Mouse (Mus musculus) brown adipose tissue, adult 24 weeks (tissue): ENCODE measurements around the gene Rspo4. TPM values are rescaled to one million over a fixed set of nuclear protein-coding genes. Genes with fewer than 3 reads are reported as not detected.
A peak's percentile ranks its signal among the peaks of the same experiment; 100 is the strongest.

Experiments
- H3K27ac ChIP-seq: fragments of 200-500 bp; replicated peaks from 2 replicates; pipeline ENCODE4 v1.5.1; 2012; ENCODE audit warnings: low read depth, mild to moderate bottlenecking, low read length
- H3K4me1 ChIP-seq: fragments of 200-500 bp; 2 replicates; pipeline ENCODE4 v1.6.1; 2012; ENCODE audit warnings: low read length, mixed read lengths; ENCODE audit not compliant: control insufficient read depth, insufficient read depth, insufficient read length
- H3K4me3 ChIP-seq: fragments of 200-500 bp; 2 replicates; pipeline ENCODE4 v1.5.1; 2012; ENCODE audit warnings: low read depth, mild to moderate bottlenecking, low read length, moderate library complexity; ENCODE audit not compliant: insufficient read depth
- polyA plus RNA-seq: library from polyadenylated mRNA; stranded (reverse); fragments of >200 nt; gene quantifications from 2 replicates; pipeline ENCODE4 v1.2.4, GENCODE M21; 2012; ENCODE audit not compliant: missing spikeins, insufficient read depth, insufficient read length

The Rspo4 gene
- polyA plus RNA-seq, 1 experiment, result 6.7 TPM

DNA sequence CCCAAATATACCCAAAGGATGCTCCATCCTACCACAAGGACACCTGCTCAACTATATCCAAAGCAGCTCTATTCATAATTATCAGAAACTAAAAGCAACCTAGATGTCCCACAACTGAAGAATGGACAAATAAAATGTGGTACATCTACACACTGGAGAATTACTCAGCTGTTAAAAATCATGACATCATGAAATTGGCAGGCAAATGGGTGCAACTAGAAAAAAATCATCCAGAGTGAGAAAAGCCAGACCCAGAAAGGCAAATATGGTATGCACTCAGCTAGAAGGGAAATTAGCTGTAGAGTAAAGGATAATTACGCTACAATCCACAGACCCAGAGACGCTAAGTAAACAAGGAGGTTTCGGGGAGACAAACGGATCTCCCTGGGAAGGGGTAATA is 58.1 kb downstream of the Rspo4 start:
- Histone ChIP-seq H3K4me1 (no peaks in the 10 kb centered on the region), H3K4me3 (no peak overlapping the region), H3K27ac (no peak overlapping the region)

DNA sequence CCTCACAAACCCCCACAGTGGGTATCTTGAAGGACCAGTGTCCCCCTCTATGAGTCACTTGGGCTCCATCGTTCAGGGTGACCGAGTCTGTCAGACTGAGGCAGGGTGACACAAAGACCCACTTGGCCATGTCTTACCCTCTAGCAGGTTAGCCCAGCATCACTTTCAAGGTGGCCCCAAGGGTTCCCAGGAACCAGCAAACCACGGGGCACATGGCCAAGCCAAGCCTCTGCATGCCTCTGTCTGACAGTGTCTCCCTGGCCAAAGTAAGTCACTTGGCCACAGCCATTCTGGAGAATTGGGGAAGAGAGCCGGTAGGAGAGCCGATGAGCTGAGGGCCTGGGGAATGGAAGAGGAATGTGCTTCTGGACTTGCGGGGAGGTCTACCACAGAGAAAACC is 60.5 kb downstream of the Rspo4 start:
- Histone ChIP-seq H3K4me3 (no peak overlapping the region), H3K27ac (no peak overlapping the region), H3K4me1 (no peaks in the 10 kb centered on the region)

DNA sequence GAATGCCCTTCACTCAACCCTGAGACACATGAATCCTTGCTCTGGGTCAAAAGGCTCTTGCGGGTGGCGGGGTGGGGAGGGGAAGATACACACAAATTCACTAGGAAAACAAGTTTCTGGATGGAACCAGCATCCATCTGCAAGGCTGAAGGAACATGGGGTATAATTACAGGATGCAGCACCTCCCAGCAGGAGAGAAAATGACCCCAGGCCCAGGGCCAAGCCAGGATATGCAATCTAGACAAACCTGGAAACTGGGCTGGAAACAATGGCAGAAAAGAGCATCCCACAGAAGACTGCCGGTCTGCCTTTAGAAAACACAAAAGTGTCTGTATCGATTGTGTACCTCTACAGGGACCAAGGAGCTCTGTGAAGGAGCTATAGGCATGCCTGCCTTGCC is 61.2 kb downstream of the Rspo4 start:
- Histone ChIP-seq H3K4me1 (no peaks in the 10 kb centered on the region), H3K27ac (no peak overlapping the region), H3K4me3 (no peak overlapping the region)

DNA sequence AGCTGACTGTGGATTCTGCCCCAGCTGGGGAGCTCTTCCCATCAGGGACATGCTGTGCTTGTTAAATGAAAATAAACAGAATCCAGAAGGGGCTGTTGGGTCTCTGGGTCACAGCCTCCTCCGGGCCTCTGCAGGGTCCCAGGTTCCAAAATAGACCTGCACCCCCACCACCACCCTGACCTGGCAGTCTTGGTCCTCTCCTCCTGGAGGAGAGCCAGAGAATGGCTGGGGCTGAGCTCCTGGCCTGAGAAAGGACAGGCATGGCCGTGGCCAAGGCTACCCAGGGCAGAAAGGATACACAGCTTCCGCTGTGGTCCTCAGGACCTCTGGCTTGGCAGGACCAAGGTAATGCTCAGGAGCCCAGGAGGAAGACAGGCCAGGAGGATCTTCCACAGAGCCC is 61.9 kb downstream of the Rspo4 start:
- H3K27ac ChIP-seq, result no peak overlapping the region
- H3K4me3 ChIP-seq, result no peak overlapping the region
- peaks cover 5% of the 10 kb centered on the region; the same call in 1 of the 2 replicates for H3K4me1 ChIP-seq

GRCm38 (mm10) chr2:151907020-151907419 is 64.3 kb downstream of the Rspo4 start:
- Histone ChIP-seq H3K27ac (no peak overlapping the region), H3K4me1 (peaks cover 15% of the 10 kb centered on the region; the same call in 1 of the 2 replicates), H3K4me3 (no peak overlapping the region)

- Histone ChIP-seq H3K27ac (no peak overlapping the region), H3K4me1 (peaks cover 15% of the 10 kb centered on the region; the same call in 1 of the 2 replicates), H3K4me3 (no peak overlapping the region)
These were observed 66.7 kb downstream of the Rspo4 start for GRCm38 (mm10) chr2:151909386-151909785.

DNA sequence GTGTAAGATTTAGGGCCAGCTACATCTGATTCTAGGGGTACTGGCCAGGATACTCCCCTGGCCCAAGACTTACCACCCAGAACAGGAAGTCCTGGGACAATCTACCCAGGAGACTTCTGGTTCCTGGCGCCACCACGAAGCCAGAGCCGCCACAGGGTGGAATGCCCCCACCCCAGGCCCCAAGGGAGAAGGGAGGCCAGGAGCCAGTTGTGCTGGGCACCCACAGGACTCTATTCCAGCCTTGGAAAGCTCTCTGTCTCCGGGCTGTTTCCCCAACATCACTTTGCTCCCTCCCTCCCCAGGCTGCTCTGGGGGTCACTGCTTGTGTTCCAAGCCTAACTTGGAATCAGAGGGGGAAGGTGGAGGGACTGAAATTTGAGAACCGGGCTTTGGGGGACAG is 67.8 kb downstream of the Rspo4 start:
- H3K27ac ChIP-seq, result no peak overlapping the region
- H3K4me3 ChIP-seq, result no peak overlapping the region
- H3K4me1 ChIP-seq, result peaks cover 15% of the 10 kb centered on the region; the same call in 1 of the 2 replicates

- no peak within 1 kb of the TSS for H3K27ac ChIP-seq
These were observed 68.3 kb downstream of the Rspo4 start, which contains the start of gene Angpt4 for GRCm38 (mm10) chr2:151910919-151911500. Gene Angpt4 (plus strand): TSS chr2:151911210.

GRCm38 (mm10) chr2:151911751-151912150 is 69.0 kb downstream of the Rspo4 start:
- Histone ChIP-seq H3K4me3 (no peak overlapping the region), H3K4me1 (peaks cover 18% of the 10 kb centered on the region), H3K27ac (no peak overlapping the region)

More at GRCm38 (mm10) chr2:151910919-151911500, 68.3 kb downstream of the Rspo4 start, which contains the start of gene Angpt4:
- Histone ChIP-seq H3K4me3 (no peak within 1 kb of the TSS), H3K4me1 (peaks cover 15% of the 10 kb centered on the region; the same call in 1 of the 2 replicates)

GRCm38 (mm10) chr2:151914120-151914519 is 71.4 kb downstream of the Rspo4 start:
- Histone ChIP-seq H3K4me3 (no peak overlapping the region), H3K4me1 (peaks cover 19% of the 10 kb centered on the region), H3K27ac (no peak overlapping the region)

DNA sequence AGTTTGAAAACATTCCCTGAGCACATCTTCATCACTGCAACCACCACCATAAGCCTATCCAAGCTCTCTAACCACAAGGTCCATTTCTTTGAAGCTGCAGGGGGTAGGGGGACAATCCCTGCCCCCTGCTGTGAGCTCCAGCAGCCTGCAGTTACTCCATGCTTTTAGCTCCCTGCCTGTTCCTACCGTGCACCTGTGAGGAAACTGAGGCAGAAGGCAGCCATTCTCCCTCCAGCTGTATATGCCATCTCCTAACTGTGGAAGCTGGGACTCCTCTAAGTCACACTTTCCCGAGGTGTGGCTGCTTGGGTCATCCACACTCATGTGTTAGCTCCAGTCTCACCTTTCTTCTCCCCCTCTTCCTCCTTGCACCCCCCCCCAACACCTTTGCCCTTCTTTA is 72.4 kb downstream of the Rspo4 start:
- H3K4me1 ChIP-seq, result peaks cover 11% of the 10 kb centered on the region
- no peak overlapping the region for H3K27ac ChIP-seq
- no peak overlapping the region for H3K4me3 ChIP-seq

DNA sequence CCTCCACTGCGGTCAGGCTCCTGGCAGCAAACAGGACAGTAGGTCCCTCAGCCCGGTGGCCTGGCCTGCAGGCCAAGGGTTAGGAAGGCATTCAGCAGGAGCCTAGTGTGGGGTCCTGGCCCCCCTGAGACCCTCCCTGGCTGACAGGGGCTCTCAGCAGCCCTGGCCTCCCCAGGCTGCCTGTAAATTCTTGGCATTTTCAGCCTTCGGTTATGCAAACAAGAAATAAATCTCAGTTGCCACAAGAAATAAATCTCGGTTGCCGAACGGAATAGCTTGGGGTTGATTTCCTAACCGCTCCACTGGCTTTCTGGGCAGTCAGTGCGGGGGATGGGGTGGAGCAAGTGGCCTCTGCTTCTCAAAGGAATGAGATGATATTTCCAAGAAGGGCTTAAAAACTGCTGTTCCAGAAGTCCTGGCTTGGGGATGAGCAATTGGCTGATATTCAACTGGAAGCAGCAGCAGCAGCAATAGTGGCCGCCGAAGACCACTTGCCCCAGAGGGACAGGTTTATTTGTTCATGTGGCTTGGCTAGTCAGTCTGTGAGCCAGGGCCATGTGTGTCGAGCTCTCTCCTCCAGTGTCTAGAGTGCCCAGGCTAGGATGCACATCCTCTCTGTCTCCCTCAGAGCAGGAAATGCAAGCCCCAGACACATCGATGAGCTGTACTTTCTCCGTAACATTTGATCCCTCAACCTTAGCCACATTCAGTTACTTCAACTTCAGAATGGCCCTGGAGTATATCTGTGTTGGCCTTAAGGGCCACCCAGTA is 73.5 kb downstream of the Rspo4 start:
- Histone ChIP-seq H3K4me3 (no peak overlapping the region), H3K4me1 (peaks cover 4% of the 10 kb centered on the region), H3K27ac (0 out of 2 replicates have a peak overlapping the region, but pooled peaks have one; percentile 16)

DNA sequence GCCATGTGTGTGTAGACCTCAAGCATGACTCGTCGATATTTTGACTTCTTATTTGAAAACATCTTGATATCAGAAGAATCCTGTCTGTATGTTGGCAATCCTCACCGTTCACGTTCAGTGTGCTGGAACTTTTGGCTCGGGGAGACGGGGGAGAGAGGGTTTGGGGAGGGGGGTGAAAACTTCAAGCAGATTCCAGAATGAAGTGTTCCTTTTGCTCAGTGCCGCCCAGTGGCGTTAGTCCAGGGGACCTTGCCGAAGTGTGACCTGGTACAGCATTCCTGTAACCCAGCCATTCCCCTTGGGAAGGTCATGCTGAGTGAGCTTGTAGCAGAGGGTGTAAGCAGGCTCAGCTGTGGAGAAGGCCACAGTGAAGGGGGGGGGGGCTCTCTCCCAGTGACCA is 76.4 kb downstream of the Rspo4 start:
- H3K4me3 ChIP-seq, result no peak overlapping the region
- H3K27ac ChIP-seq, result 0 out of 2 replicates have a peak overlapping the region, but pooled peaks have one; percentile 16
- peaks cover 6% of the 10 kb centered on the region for H3K4me1 ChIP-seq

- Histone ChIP-seq H3K4me1 (peaks cover 12% of the 10 kb centered on the region), H3K27ac (no peak overlapping the region), H3K4me3 (no peak overlapping the region)
These were observed 78.3 kb downstream of the Rspo4 start for GRCm38 (mm10) chr2:151921068-151921467.

DNA sequence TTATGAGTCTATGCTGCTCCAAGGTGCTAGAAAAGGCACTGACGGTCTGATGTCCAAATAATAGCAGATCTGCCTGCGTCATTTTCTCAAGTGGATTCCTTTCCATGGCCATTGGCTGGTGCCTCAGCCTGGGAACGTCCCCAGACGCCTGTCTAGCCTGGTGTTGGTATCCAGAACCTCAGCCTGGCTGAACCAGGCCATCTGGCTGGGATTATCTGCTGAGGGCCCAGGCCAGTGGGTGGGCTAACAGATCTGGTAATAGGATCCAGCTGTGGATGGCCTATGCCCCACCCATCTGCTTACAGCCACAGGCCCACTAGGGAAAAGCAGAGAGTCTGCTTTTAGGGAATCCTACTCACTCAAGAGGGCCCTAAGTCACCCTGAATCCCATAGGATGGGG is 78.9 kb downstream of the Rspo4 start:
- Histone ChIP-seq H3K4me1 (peaks cover 10% of the 10 kb centered on the region), H3K27ac (no peak overlapping the region), H3K4me3 (no peak overlapping the region)
